Mouse (Mus musculus): ENCODE measurements at regions not wholly inside any gene's neighbourhood (a gene's known extent, or its start where the extent isn't known, plus 50 kb on each side); places are given as distances from the start of the nearest gene placed in this dataset.
A peak's percentile ranks its signal among the peaks of the same experiment; 100 is the strongest.

DNA sequence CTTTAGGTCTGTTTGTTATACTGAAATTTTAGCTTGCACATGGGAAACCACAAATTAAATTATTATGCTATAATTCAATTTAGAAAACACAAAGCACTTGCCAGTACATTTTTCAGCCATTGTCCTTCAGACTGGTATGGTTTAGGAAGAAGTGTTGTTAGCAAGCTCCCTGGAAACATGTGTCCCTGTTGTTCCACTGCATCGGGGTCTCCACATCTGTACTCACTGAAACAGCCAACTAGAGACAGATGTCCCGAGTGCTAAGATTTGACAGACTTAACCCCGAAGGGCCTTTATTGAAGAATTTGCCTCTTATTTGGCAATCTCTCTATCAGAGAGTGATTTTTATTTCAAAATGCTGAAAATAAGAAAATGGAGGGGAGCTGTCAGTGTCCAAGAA, 362.6 kb downstream of the Rfpl4b start:
- no peaks in the 10 kb centered on the region for H3K4me1 ChIP-seq
- 63% methylated on average over 3 of the region's 3 CpGs for WGBS
- no peaks in the 10 kb centered on the region for H3K27me3 ChIP-seq (ENCODE audit: low read depth, poor library complexity, severe bottlenecking)
- H3K27ac ChIP-seq (replicated peaks), result no peak overlapping the region
- no peaks in the 10 kb centered on the region for H3K9me3 ChIP-seq (replicated peaks)
- H3K4me3 ChIP-seq, result no peak overlapping the region
- H3K36me3 ChIP-seq, result no peaks in the 10 kb centered on the region
- no peak for DNase-seq (ENCODE audit: low spot score)

DNA sequence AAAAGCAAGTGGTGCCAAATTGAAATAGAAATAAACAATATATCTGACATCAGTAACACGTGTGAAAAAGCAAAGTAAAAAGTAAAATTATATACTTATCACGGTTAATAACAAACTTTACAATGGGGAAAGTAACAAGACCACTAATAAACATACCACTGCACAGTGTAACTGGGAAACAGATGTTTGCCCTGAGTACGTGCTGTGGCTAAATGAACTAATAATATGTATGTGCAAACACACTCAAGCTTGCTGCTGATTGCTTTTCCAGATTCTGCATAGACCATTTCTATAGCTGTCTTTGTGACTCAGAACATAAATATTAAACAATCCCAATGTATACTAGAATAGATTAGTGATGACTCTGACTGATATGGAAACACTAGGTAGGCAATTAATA, 363.2 kb downstream of the Rfpl4b start:
- no peaks in the 10 kb centered on the region for H3K36me3 ChIP-seq
- no peaks in the 10 kb centered on the region for H3K27me3 ChIP-seq (ENCODE audit: low read depth, poor library complexity, severe bottlenecking)
- no peak for DNase-seq (ENCODE audit: low spot score)
- H3K27ac ChIP-seq (replicated peaks), result no peak overlapping the region
- 78% methylated on average over 3 of the region's 3 CpGs for WGBS
- no peak overlapping the region for H3K4me3 ChIP-seq
- no peaks in the 10 kb centered on the region for H3K9me3 ChIP-seq (replicated peaks)
- no peaks in the 10 kb centered on the region for H3K4me1 ChIP-seq

DNA sequence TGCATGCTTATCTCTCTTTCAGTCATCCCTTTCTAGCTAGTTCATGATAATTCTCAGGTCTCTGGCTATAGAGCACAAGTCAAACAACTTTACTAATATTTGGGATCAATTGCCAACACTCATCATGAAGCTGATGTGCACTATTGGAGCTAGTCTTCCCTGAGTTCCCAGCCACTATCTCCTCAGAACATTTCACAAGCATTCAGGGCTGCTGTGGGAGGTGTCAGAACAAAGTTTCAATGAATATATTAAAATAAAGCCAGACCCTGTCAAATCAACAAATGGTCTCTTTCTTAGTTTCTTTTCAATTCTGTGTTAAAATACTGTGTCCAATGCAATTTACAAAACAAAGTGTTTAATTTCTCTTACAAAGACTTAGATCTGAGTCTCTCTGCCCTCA, 364.8 kb downstream of the Rfpl4b start:
- no peak overlapping the region for H3K4me3 ChIP-seq
- no peaks in the 10 kb centered on the region for H3K9me3 ChIP-seq (replicated peaks)
- no peak overlapping the region for H3K27ac ChIP-seq (replicated peaks)
- H3K36me3 ChIP-seq, result no peaks in the 10 kb centered on the region
- no peak for DNase-seq (ENCODE audit: low spot score)
- no peaks in the 10 kb centered on the region for H3K4me1 ChIP-seq
- H3K27me3 ChIP-seq (ENCODE audit: low read depth, poor library complexity, severe bottlenecking), result no peaks in the 10 kb centered on the region

- no peak overlapping the region for H3K27ac ChIP-seq (replicated peaks)
- no peaks in the 10 kb centered on the region for H3K4me1 ChIP-seq
- 85% methylated on average over 4 of the region's 4 CpGs for WGBS
- no peak overlapping the region for H3K4me3 ChIP-seq
- H3K27me3 ChIP-seq (ENCODE audit: low read depth, poor library complexity, severe bottlenecking), result no peaks in the 10 kb centered on the region
- no peak for DNase-seq (ENCODE audit: low spot score)
- no peaks in the 10 kb centered on the region for H3K36me3 ChIP-seq
- H3K9me3 ChIP-seq (replicated peaks), result peaks cover 4% of the 10 kb centered on the region; the same call in 1 of the 2 replicates
Observed at GRCm38 (mm10) chr10:38449263-38449662, 372.3 kb downstream of the Rfpl4b start.

DNA sequence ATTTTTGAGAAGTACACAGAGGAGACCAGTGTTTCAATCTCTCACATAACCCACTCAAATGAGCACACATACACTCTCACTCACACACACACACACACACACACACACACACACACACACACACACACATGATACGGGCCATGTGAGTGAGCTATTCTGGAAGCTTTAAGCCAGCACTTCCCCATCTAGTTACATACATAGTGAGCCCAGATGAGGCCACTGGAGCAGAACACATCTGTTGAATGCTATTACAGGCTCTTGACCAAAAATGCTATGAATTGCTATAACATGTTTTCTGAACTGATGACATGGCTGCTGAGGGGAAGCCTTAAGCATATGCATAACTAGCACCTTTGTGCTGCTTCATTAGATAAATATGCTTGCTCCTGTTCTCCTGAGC, 373.9 kb downstream of the Rfpl4b start:
- Histone ChIP-seq H3K36me3 (no peaks in the 10 kb centered on the region), H3K27ac (replicated peaks) (no peak overlapping the region), H3K9me3 (replicated peaks) (peaks cover 4% of the 10 kb centered on the region; the same call in 1 of the 2 replicates), H3K27me3 (ENCODE audit: low read depth, poor library complexity, severe bottlenecking) (no peaks in the 10 kb centered on the region), H3K4me1 (no peaks in the 10 kb centered on the region), H3K4me3 (no peak overlapping the region)
- 92% methylated on average over 1 of the region's 1 CpGs for WGBS
- DNase-seq (ENCODE audit: low spot score), result no peak

- H3K4me3 ChIP-seq, result no peak overlapping the region
- H3K36me3 ChIP-seq, result no peaks in the 10 kb centered on the region
- H3K9me3 ChIP-seq (replicated peaks), result peaks cover 4% of the 10 kb centered on the region; the same call in 1 of the 2 replicates
- no peaks in the 10 kb centered on the region for H3K27me3 ChIP-seq (ENCODE audit: low read depth, poor library complexity, severe bottlenecking)
- no peak for DNase-seq (ENCODE audit: low spot score)
- H3K27ac ChIP-seq (replicated peaks), result no peak overlapping the region
- no peaks in the 10 kb centered on the region for H3K4me1 ChIP-seq
Observed at GRCm38 (mm10) chr10:38447256-38447655, 374.3 kb downstream of the Rfpl4b start.

DNA sequence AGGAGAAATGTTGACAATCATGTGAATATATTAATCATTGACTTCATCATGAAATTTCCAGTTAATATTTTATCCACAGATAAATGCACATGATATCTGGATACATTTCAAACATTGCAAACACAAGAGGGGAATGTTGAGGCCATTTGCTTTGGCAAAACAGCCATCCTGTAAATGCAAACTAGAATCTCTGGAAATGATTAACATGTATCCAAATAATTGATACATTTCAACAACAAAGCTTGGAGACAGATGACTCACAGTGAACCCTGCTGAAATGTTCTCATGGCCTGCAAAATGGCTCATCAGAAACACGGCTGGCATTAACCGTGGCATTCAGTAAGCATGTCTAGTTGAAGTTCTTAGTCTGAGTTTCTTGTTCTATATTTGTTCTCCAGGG, 382.3 kb downstream of the Rfpl4b start:
- Histone ChIP-seq H3K27ac (replicated peaks) (no peak overlapping the region), H3K9me3 (replicated peaks) (no peaks in the 10 kb centered on the region), H3K36me3 (no peaks in the 10 kb centered on the region), H3K27me3 (ENCODE audit: low read depth, poor library complexity, severe bottlenecking) (no peaks in the 10 kb centered on the region), H3K4me3 (no peak overlapping the region), H3K4me1 (no peaks in the 10 kb centered on the region)
- DNase-seq (ENCODE audit: low spot score), result no peak
- WGBS, result 95% methylated on average over 2 of the region's 2 CpGs

DNA sequence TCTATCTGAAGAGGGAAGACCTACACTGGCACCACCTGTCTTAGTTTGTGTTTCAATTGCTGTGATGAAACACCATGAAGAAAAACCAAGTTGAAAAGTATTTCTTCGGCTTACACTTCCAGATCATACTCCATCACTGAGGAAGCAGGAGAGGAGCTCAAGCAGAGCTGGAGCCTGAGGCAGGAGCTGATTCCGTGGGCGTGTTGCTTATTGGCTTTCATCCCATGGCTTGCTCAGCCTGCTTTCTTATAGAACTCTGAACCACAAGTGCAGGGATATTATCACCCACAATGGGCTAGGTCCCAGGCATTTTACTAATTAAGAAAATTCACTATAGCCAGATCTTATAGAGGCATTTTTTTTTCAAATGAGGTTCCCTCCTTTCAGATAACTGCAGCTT, 384.7 kb downstream of the Rfpl4b start:
- WGBS, result 95% methylated on average over 3 of the region's 3 CpGs
- no peak overlapping the region for H3K27ac ChIP-seq (replicated peaks)
- H3K4me1 ChIP-seq, result no peaks in the 10 kb centered on the region
- DNase-seq (ENCODE audit: low spot score), result no peak
- no peak overlapping the region for H3K4me3 ChIP-seq
- no peaks in the 10 kb centered on the region for H3K36me3 ChIP-seq
- no peaks in the 10 kb centered on the region; the same call in 1 of the 2 replicates for H3K9me3 ChIP-seq (replicated peaks)
- no peaks in the 10 kb centered on the region for H3K27me3 ChIP-seq (ENCODE audit: low read depth, poor library complexity, severe bottlenecking)

DNA sequence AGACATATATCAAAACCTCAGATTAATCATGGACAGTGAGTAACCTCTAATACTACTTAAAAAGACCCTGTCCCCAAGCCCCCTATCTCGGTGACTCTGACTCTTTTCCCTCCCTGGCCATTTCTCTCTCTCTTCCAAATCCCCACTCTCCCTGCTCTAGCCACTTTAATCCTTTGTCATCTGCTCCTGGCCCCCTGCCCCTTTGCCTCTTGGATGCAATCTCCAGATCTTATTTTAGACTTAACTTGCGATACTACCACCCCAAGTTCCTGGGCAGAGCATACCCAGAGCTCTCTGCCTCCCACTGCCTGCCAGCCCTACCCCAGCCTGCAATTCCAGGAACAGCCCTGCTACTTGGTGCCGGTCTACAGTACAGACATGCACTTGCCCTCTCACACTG, 400.0 kb downstream of the Rfpl4b start:
- WGBS, result 84% methylated on average over 3 of the region's 3 CpGs

GRCm38 (mm10) chr10:38419771-38420170, 401.8 kb downstream of the Rfpl4b start:
- H3K27ac ChIP-seq (replicated peaks), result no peak overlapping the region
- no peaks in the 10 kb centered on the region for H3K36me3 ChIP-seq
- H3K27me3 ChIP-seq (ENCODE audit: low read depth, poor library complexity, severe bottlenecking), result no peaks in the 10 kb centered on the region
- H3K4me3 ChIP-seq, result no peak overlapping the region
- no peaks in the 10 kb centered on the region for H3K9me3 ChIP-seq (replicated peaks)
- DNase-seq (ENCODE audit: low spot score), result no peak
- no peaks in the 10 kb centered on the region for H3K4me1 ChIP-seq

More for the DNA sequence above, 400.0 kb downstream of the Rfpl4b start:
- H3K27ac ChIP-seq (replicated peaks), result peak overlapping the region; percentile 38
- H3K27me3 ChIP-seq (ENCODE audit: low read depth, poor library complexity, severe bottlenecking), result no peaks in the 10 kb centered on the region
- no peaks in the 10 kb centered on the region for H3K9me3 ChIP-seq (replicated peaks)
- H3K36me3 ChIP-seq, result no peaks in the 10 kb centered on the region
- no peak for DNase-seq (ENCODE audit: low spot score)
- no peak overlapping the region for H3K4me3 ChIP-seq
- no peaks in the 10 kb centered on the region for H3K4me1 ChIP-seq

DNA sequence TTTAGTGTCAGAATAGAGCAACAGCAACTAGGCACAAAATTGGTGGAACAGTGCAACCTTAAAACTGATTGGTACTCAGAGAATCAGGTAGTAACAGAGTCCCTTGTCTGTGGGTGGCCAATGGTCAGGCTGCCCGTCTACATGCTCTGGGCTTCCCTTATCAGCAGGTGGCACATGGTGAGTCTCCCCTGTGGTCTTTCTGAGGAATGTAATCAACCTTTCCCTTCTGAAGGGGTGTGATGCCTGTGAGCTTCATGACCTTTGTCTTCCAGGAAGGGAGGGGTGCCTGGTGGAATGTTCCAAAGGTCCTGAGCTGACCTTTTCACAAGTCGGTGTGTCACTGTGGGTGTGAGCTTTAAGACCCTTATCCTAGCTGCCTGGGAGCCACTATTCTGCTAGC, 438.4 kb downstream of the Rfpl4b start:
- DNase-seq (ENCODE audit: low spot score), result no peak
- Histone ChIP-seq H3K9me3 (replicated peaks) (no peaks in the 10 kb centered on the region), H3K36me3 (no peaks in the 10 kb centered on the region), H3K27me3 (ENCODE audit: low read depth, poor library complexity, severe bottlenecking) (no peaks in the 10 kb centered on the region), H3K4me3 (no peak overlapping the region), H3K27ac (replicated peaks) (no peak overlapping the region), H3K4me1 (no peaks in the 10 kb centered on the region)
- 70% methylated on average over 2 of the region's 2 CpGs for WGBS

GRCm38 (mm10) chr10:38381873-38382296, 439.7 kb downstream of the Rfpl4b start:
- H3K36me3 ChIP-seq, result no peaks in the 10 kb centered on the region
- no peaks in the 10 kb centered on the region for H3K9me3 ChIP-seq (replicated peaks)
- no peaks in the 10 kb centered on the region for H3K27me3 ChIP-seq (ENCODE audit: low read depth, poor library complexity, severe bottlenecking)
- H3K27ac ChIP-seq (replicated peaks), result no peak overlapping the region; the same call in 1 of the 2 replicates
- no peak for DNase-seq (ENCODE audit: low spot score)
- no peak overlapping the region for H3K4me3 ChIP-seq
- 89% methylated on average over 7 of the region's 7 CpGs for WGBS
- H3K4me1 ChIP-seq, result no peaks in the 10 kb centered on the region; the same call in 1 of the 2 replicates

GRCm38 (mm10) chr10:38380388-38380787, 441.2 kb downstream of the Rfpl4b start:
- H3K27ac ChIP-seq (replicated peaks), result no peak overlapping the region
- H3K9me3 ChIP-seq (replicated peaks), result no peaks in the 10 kb centered on the region
- no peak for DNase-seq (ENCODE audit: low spot score)
- no peaks in the 10 kb centered on the region for H3K27me3 ChIP-seq (ENCODE audit: low read depth, poor library complexity, severe bottlenecking)
- no peak overlapping the region for H3K4me3 ChIP-seq
- no peaks in the 10 kb centered on the region; the same call in 1 of the 2 replicates for H3K4me1 ChIP-seq
- WGBS, result 82% methylated on average over 2 of the region's 2 CpGs
- no peaks in the 10 kb centered on the region for H3K36me3 ChIP-seq

DNA sequence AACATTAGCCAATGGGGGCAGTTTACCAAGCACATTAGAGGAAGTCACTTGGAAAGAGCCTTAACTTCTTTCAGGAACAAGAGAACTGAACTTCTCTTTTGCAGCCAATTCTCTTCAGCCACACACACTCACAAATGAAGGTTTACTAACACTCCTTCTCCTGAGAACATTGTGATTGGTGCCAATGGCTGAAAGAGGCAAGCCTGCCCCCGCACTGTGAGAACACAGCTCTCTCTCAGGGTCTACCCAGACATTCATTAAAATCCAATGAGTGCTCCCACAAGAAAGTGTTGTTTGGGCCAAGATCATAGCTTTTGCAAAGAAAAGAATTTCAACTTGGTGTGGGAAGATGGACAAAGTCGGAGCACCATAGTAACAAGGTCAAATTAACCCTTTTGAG, 454.8 kb downstream of the Rfpl4b start:
- no peaks in the 10 kb centered on the region for H3K4me1 ChIP-seq
- H3K27ac ChIP-seq (replicated peaks), result no peak overlapping the region
- no peaks in the 10 kb centered on the region for H3K9me3 ChIP-seq (replicated peaks)
- no peak overlapping the region for H3K4me3 ChIP-seq
- H3K27me3 ChIP-seq (ENCODE audit: low read depth, poor library complexity, severe bottlenecking), result no peaks in the 10 kb centered on the region
- H3K36me3 ChIP-seq, result no peaks in the 10 kb centered on the region
- 96% methylated on average over 2 of the region's 2 CpGs for WGBS
- DNase-seq (ENCODE audit: low spot score), result no peak
